Mouse (Mus musculus) layer of hippocampus, adult 9-11 months (tissue): ENCODE data around the gene Bbx.

Source experiments
- DNase-seq: peaks from one replicate; pipeline ENCODE4 v3.0.0; 2022

Gene Bbx

GRCm38 (mm10) chr16:50309411-50310042, 122.7 kb downstream of the Bbx start:
- peak; percentile 85 for DNase-seq

- DNase-seq, result no peak
These were observed 123.9 kb downstream of the Bbx start for GRCm38 (mm10) chr16:50308256-50308655.

- no peak for DNase-seq
These were observed 125.0 kb downstream of the Bbx start for GRCm38 (mm10) chr16:50307231-50307630.

- DNase-seq, result no peak
These were observed 125.5 kb downstream of the Bbx start for GRCm38 (mm10) chr16:50306727-50307126.

- DNase-seq, result no peak
These were observed 127.0 kb downstream of the Bbx start for GRCm38 (mm10) chr16:50305156-50305555.

GRCm38 (mm10) chr16:50302566-50302965, 129.6 kb downstream of the Bbx start:
- no peak for DNase-seq

- DNase-seq, result no peak
These were observed 133.3 kb downstream of the Bbx start for GRCm38 (mm10) chr16:50298743-50299443.

- DNase-seq, result no peak
These were observed 138.5 kb downstream of the Bbx start for GRCm38 (mm10) chr16:50293502-50294228.

- DNase-seq, result no peak
These were observed 139.4 kb downstream of the Bbx start for GRCm38 (mm10) chr16:50292834-50293233.

GRCm38 (mm10) chr16:50289764-50290163, 142.4 kb downstream of the Bbx start:
- no peak for DNase-seq

GRCm38 (mm10) chr16:50272813-50273212, 159.4 kb downstream of the Bbx start:
- DNase-seq, result no peak

GRCm38 (mm10) chr16:50262647-50263046, 169.5 kb downstream of the Bbx start:
- DNase-seq, result no peak

- no peak for DNase-seq
These were observed 170.0 kb downstream of the Bbx start for GRCm38 (mm10) chr16:50262209-50262608.

GRCm38 (mm10) chr16:50261741-50262140, 170.4 kb downstream of the Bbx start:
- no peak for DNase-seq

- DNase-seq, result no peak
These were observed 177.5 kb downstream of the Bbx start for GRCm38 (mm10) chr16:50254522-50255159.

GRCm38 (mm10) chr16:50251417-50251975, 180.7 kb downstream of the Bbx start:
- no peak for DNase-seq

- no peak for DNase-seq
These were observed 181.7 kb downstream of the Bbx start for GRCm38 (mm10) chr16:50250469-50250868.

GRCm38 (mm10) chr16:50249036-50249435, 183.2 kb downstream of the Bbx start:
- no peak for DNase-seq

GRCm38 (mm10) chr16:50242444-50242843, 189.7 kb downstream of the Bbx start:
- DNase-seq, result no peak

- DNase-seq, result no peak
These were observed 190.6 kb downstream of the Bbx start for GRCm38 (mm10) chr16:50241604-50242003.

- DNase-seq, result no peak
These were observed 197.0 kb downstream of the Bbx start for GRCm38 (mm10) chr16:50235231-50235630.

- no peak for DNase-seq
These were observed 201.6 kb downstream of the Bbx start for GRCm38 (mm10) chr16:50230624-50231023.

GRCm38 (mm10) chr16:50228833-50229232, 203.4 kb downstream of the Bbx start:
- no peak for DNase-seq
